Comparison of ENCODE assay signal across 8 mouse cellular contexts in the genomic region with DNA sequence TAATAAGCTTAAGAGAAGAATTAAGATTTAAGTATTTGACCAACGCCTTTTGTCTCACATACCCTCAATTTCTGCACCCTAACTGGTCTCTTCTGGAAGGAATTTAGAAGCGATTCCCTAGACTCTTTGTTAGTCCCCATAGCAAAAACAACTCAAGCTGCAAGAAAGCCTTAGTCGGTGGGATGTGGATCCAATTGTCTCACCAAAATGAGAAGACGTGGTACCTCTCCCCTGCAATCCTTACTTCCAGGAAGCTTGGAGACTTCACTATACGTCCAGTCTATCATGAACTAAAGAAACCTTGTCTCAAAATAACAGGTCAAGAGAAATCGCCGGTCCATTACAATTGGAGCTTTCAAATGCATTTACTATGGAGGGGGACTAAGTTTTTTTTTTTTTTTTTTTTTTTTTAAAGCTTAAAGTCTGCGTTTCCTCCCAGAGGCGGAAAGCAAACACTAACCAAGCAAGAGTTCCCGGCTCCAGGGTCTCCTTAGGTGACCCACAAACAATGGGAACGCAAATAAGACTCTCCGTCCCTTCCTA. TPM values are rescaled to one million over a fixed set of nuclear protein-coding genes. Genes with fewer than 3 reads are reported as not detected.
DNase-seq lines count a peak whose midpoint lies in the region; ATAC-seq and TF ChIP-seq lines count a peak whose summit lies in the region.

No protein-coding gene starts in this region.

- no peak for DNase-seq in kidney, postnatal 10 days
- DNase-seq in hindbrain, embryonic 10.5 days (ENCODE audit: low spot score): no peak
- no peak for DNase-seq in left cerebral cortex, adult 9 months (ENCODE audit: low spot score in 2 of 2)
- no peak for DNase-seq in frontal cortex, postnatal 14 days (ENCODE audit: low spot score in 2 of 2)
- no peak for DNase-seq in right cerebral cortex, postnatal 10 days (ENCODE audit: low spot score in 2 of 2)

- peaks cover 40% of the 10 kb centered on the region for H3K36me3 ChIP-seq in kidney, embryonic 14.5 days (ENCODE audit: control insufficient read depth, insufficient read depth, low read length)
- peaks cover 58% of the 10 kb centered on the region for H3K36me3 ChIP-seq in hindbrain, embryonic 10.5 days
- H3K36me3 ChIP-seq in midbrain, embryonic 13.5 days: peaks cover 34% of the 10 kb centered on the region

- peak overlapping the region; percentile 86 for H3K27ac ChIP-seq in kidney, embryonic 14.5 days (ENCODE audit: low read depth, low read length)
- 0 out of 2 replicates have a peak overlapping the region, but pooled peaks have one; percentile 34 for H3K27ac ChIP-seq in bone marrow, adult 2 months (ENCODE audit: control insufficient read depth, insufficient read depth, low read depth, low read length, poor library complexity)
- H3K27ac ChIP-seq in hindbrain, embryonic 10.5 days: peak overlapping the region; percentile 94
- peak overlapping the region; percentile 94 for H3K27ac ChIP-seq in midbrain, embryonic 13.5 days

- no peaks in the 10 kb centered on the region; the same call in none of the 2 replicates for H3K4me1 ChIP-seq in kidney, embryonic 14.5 days (ENCODE audit: control insufficient read depth, insufficient read depth, low read length)
- H3K4me1 ChIP-seq in bone marrow, adult 2 months (ENCODE audit: control insufficient read depth, insufficient read depth, low read length): no peaks in the 10 kb centered on the region
- peaks cover 29% of the 10 kb centered on the region for H3K4me1 ChIP-seq in hindbrain, embryonic 10.5 days (replicated peaks)
- H3K4me1 ChIP-seq in midbrain, embryonic 13.5 days (replicated peaks): peaks cover 26% of the 10 kb centered on the region

- H3K4me2 ChIP-seq in kidney, embryonic 14.5 days (replicated peaks; ENCODE audit: low read depth, low read length): peak overlapping the region; percentile 51
- H3K4me2 ChIP-seq in midbrain, embryonic 13.5 days (replicated peaks): peak overlapping the region; percentile 59

- peak overlapping the region; percentile 62; the same call in 1 of the 2 replicates for H3K9ac ChIP-seq in kidney, embryonic 14.5 days (ENCODE audit: low read depth, low read length)
- peak overlapping the region; percentile 60 for H3K9ac ChIP-seq in midbrain, embryonic 13.5 days (replicated peaks)

- no peaks in the 10 kb centered on the region for H3K9me3 ChIP-seq in kidney, embryonic 14.5 days (ENCODE audit: control insufficient read depth, low read length)
- H3K9me3 ChIP-seq in hindbrain, embryonic 10.5 days: no peaks in the 10 kb centered on the region
- H3K9me3 ChIP-seq in midbrain, embryonic 13.5 days: no peaks in the 10 kb centered on the region

- TF ChIP-seq CTCF in bone marrow, adult 2 months (IDR thresholded peaks at IDR 0.05; ENCODE audit: control insufficient read depth, insufficient read depth, low read length): no peak

- 2% methylated on average over 12 of the region's 12 CpGs for WGBS in kidney, embryonic 14.5 days
- 5% methylated on average over 12 of the region's 12 CpGs for WGBS in bone marrow, adult 2 months
- 4% methylated on average over 12 of the region's 12 CpGs for WGBS in hindbrain, embryonic 10.5 days
- WGBS in midbrain, embryonic 13.5 days: 1% methylated on average over 12 of the region's 12 CpGs

- no peaks in the 10 kb centered on the region for H3K27me3 ChIP-seq in kidney, embryonic 14.5 days (ENCODE audit: control insufficient read depth, insufficient read depth, low read length)
- H3K27me3 ChIP-seq in hindbrain, embryonic 10.5 days (ENCODE audit: insufficient read depth, poor library complexity, severe bottlenecking): no peaks in the 10 kb centered on the region
- H3K27me3 ChIP-seq in midbrain, embryonic 13.5 days: no peaks in the 10 kb centered on the region

- no peak for ATAC-seq in kidney, embryonic 14.5 days (ENCODE audit: low FRiP score, low TSS enrichment)
- ATAC-seq in midbrain, embryonic 13.5 days: no peak

- peak overlapping the region; percentile 76 for H3K4me3 ChIP-seq in kidney, embryonic 14.5 days (ENCODE audit: low read length)
- peak overlapping the region; percentile 74 for H3K4me3 ChIP-seq in bone marrow, adult 2 months (replicated peaks; ENCODE audit: control insufficient read depth, low read depth, low read length)
- peak overlapping the region; percentile 85 for H3K4me3 ChIP-seq in hindbrain, embryonic 10.5 days
- peak overlapping the region; percentile 96 for H3K4me3 ChIP-seq in midbrain, embryonic 13.5 days (replicated peaks)

- no peak for TF ChIP-seq POLR2A in bone marrow, adult 2 months (IDR thresholded peaks at IDR 0.05; ENCODE audit: borderline replicate concordance, control insufficient read depth, low read depth, low read length)

RNA-seq across cellular contexts. Expression of a gene that starts 0.5 kb away (rescaled TPM):
- 20.6 and 41.4 TPM in 2 replicates for polyA plus RNA-seq in kidney, embryonic 14.5 days (2014; fragmentation: Nextera tagmentation; extraction: Ambion mirVana)
- polyA plus RNA-seq in bone marrow, adult 2 months (2011; ENCODE audit: insufficient read depth, insufficient read length, low replicate concordance, missing spikeins): 11.4 and 16.0 TPM in 2 replicates
- polyA plus RNA-seq in hindbrain, embryonic 10.5 days (2016; fragmentation: Nextera tagmentation; extraction: Ambion mirVana): 64.4 and 65.5 TPM in 2 replicates
- polyA plus RNA-seq in midbrain, embryonic 13.5 days (2015; fragmentation: Nextera tagmentation; extraction: Ambion mirVana): 87.6 and 87.8 TPM in 2 replicates

RNA-seq across cellular contexts. Expression of a gene that starts 17.3 kb away (rescaled TPM):
- polyA plus RNA-seq in kidney, embryonic 14.5 days (2014; fragmentation: Nextera tagmentation; extraction: Ambion mirVana): 64.1 and 70.5 TPM in 2 replicates
- polyA plus RNA-seq in bone marrow, adult 2 months (2011; ENCODE audit: insufficient read depth, insufficient read length, low replicate concordance, missing spikeins): 37.2 and 47.0 TPM in 2 replicates
- polyA plus RNA-seq in hindbrain, embryonic 10.5 days (2016; fragmentation: Nextera tagmentation; extraction: Ambion mirVana): 76.9 and 99.9 TPM in 2 replicates
- 73.5 and 79.9 TPM in 2 replicates for polyA plus RNA-seq in midbrain, embryonic 13.5 days (2015; fragmentation: Nextera tagmentation; extraction: Ambion mirVana)

RNA-seq across cellular contexts. Expression of a gene that starts 17.8 kb away (rescaled TPM):
- polyA plus RNA-seq in kidney, embryonic 14.5 days (2014; fragmentation: Nextera tagmentation; extraction: Ambion mirVana): 9.2 and 20.5 TPM in 2 replicates
- 10.4 and 13.0 TPM in 2 replicates for polyA plus RNA-seq in bone marrow, adult 2 months (2011; ENCODE audit: insufficient read depth, insufficient read length, low replicate concordance, missing spikeins)
- polyA plus RNA-seq in hindbrain, embryonic 10.5 days (2016; fragmentation: Nextera tagmentation; extraction: Ambion mirVana): 14.5 and 18.1 TPM in 2 replicates
- polyA plus RNA-seq in midbrain, embryonic 13.5 days (2015; fragmentation: Nextera tagmentation; extraction: Ambion mirVana): 4.4 and 4.6 TPM in 2 replicates

RNA-seq across cellular contexts. Expression of a gene that starts 39.8 kb away (rescaled TPM):
- 17.3 and 24.7 TPM in 2 replicates for polyA plus RNA-seq in kidney, embryonic 14.5 days (2014; fragmentation: Nextera tagmentation; extraction: Ambion mirVana)
- 3.5 and 9.5 TPM in 2 replicates for polyA plus RNA-seq in bone marrow, adult 2 months (2011; ENCODE audit: insufficient read depth, insufficient read length, low replicate concordance, missing spikeins)
- 24.9 and 27.1 TPM in 2 replicates for polyA plus RNA-seq in hindbrain, embryonic 10.5 days (2016; fragmentation: Nextera tagmentation; extraction: Ambion mirVana)
- 23.0 and 23.7 TPM in 2 replicates for polyA plus RNA-seq in midbrain, embryonic 13.5 days (2015; fragmentation: Nextera tagmentation; extraction: Ambion mirVana)

RNA-seq across cellular contexts. Expression of a gene that starts 52.5 kb away (rescaled TPM):
- polyA plus RNA-seq in kidney, embryonic 14.5 days (2014; fragmentation: Nextera tagmentation; extraction: Ambion mirVana): 23.1 and 27.8 TPM in 2 replicates
- 2.8 TPM in 2 replicates for polyA plus RNA-seq in bone marrow, adult 2 months (2011; ENCODE audit: insufficient read depth, insufficient read length, low replicate concordance, missing spikeins)
- polyA plus RNA-seq in hindbrain, embryonic 10.5 days (2016; fragmentation: Nextera tagmentation; extraction: Ambion mirVana): 51.2 and 82.4 TPM in 2 replicates
- 186 and 190 TPM in 2 replicates for polyA plus RNA-seq in midbrain, embryonic 13.5 days (2015; fragmentation: Nextera tagmentation; extraction: Ambion mirVana)

Comparison
In these comparisons a context has a peak if more than half of its experiments do, and no peak if none do; other contexts are left out.
1. H3K27ac ChIP-seq: peak in every context shown above with its lines; median percentile 94 in hindbrain, embryonic 10.5 days; 94 in midbrain, embryonic 13.5 days; 86 in kidney, embryonic 14.5 days; 34 in bone marrow, adult 2 months.